Mouse (Mus musculus) layer of hippocampus, adult 2 months (tissue): Measurements from ENCODE around the gene Rere. TPM values are rescaled to one million over a fixed set of nuclear protein-coding genes. Genes with fewer than 3 reads are reported as not detected.
"Not testable (repeated sequence)": the region's sequence is repeated elsewhere in the genome, so short reads cannot be mapped to it uniquely, and the experiment has no call there.

ENCODE experiments used
- DNase-seq, 2 experiments: peaks; one replicate each; pipeline ENCODE4 v3.0.0; 2022; ENCODE audit warnings: low spot score in 2 of 2
- H3K27ac ChIP-seq: fragments of 200-600 bp; 2 replicates; pipeline ENCODE4 v1.8.1; 2022
- H3K4me3 ChIP-seq: fragments of 200-600 bp; 2 replicates; pipeline ENCODE4 v1.8.1; 2022; ENCODE audit warnings: mild to moderate bottlenecking
- CTCF ChIP-seq: fragments of 200-600 bp; conservative IDR thresholded peaks from 2 replicates; pipeline ENCODE4 v1.8.1; 2022; ENCODE audit warnings: antibody characterized with exemption, mild to moderate bottlenecking, moderate library complexity
- total RNA-seq, 2 experiments: library from RNA; stranded (reverse); gene quantifications; 2 replicates each; pipeline ENCODE4 v1.2.3; 2021

Gene Rere
- total RNA-seq, 2 experiments from 2014 or later = 144 to 153 TPM

- no peak for DNase-seq
- H3K4me3 ChIP-seq = no peak overlapping the region
- H3K27ac ChIP-seq = peak overlapping the region; percentile 65; the same call in 1 of the 2 replicates
- no peak; the same call in 1 of the 2 replicates for TF ChIP-seq CTCF
Observed at GRCm38 (mm10) chr4:150599119-150599992, 317.9 kb downstream of the Rere start.

- peak; percentile 22; the same call in 1 of the 2 replicates for TF ChIP-seq CTCF
- H3K27ac ChIP-seq = 0 out of 2 replicates have a peak overlapping the region, but pooled peaks have one; percentile 3
- not testable (repeated sequence) for DNase-seq, H3K4me3 ChIP-seq
Observed at GRCm38 (mm10) chr4:150600503-150600902, 319.1 kb downstream of the Rere start.

- H3K27ac ChIP-seq = peak overlapping the region; percentile 6; the same call in 1 of the 2 replicates
- no peak for TF ChIP-seq CTCF
- no peak for DNase-seq
- H3K4me3 ChIP-seq = no peak overlapping the region
Observed at GRCm38 (mm10) chr4:150601489-150601888, 320.0 kb downstream of the Rere start.

- no peak for TF ChIP-seq CTCF
- Histone ChIP-seq H3K27ac (peak overlapping the region; percentile 86; the same call in 1 of the 2 replicates), H3K4me3 (no peak overlapping the region)
- DNase-seq = no peak
Observed at GRCm38 (mm10) chr4:150603366-150604061, 322.1 kb downstream of the Rere start.

- no peak overlapping the region for H3K4me3 ChIP-seq
- no peak for TF ChIP-seq CTCF
- peak overlapping the region; percentile 86 for H3K27ac ChIP-seq
- no peak for DNase-seq
Observed at GRCm38 (mm10) chr4:150605804-150606203, 324.4 kb downstream of the Rere start.

- TF ChIP-seq CTCF = no peak
- H3K4me3 ChIP-seq = no peak overlapping the region
- peak in 1 of 2 experiments; percentile 34 for DNase-seq
Observed at GRCm38 (mm10) chr4:150606449-150607161, 325.2 kb downstream of the Rere start.

GRCm38 (mm10) chr4:150608670-150609069 is 327.2 kb downstream of the Rere start:
- no peak for TF ChIP-seq CTCF
- DNase-seq = no peak
- H3K27ac ChIP-seq = peak overlapping the region; percentile 8; the same call in 1 of the 2 replicates
- H3K4me3 ChIP-seq = no peak overlapping the region

More at GRCm38 (mm10) chr4:150606449-150607161, 325.2 kb downstream of the Rere start:
- H3K27ac ChIP-seq = peak overlapping the region; percentile 86

GRCm38 (mm10) chr4:150613715-150614114 is 332.3 kb downstream of the Rere start:
- TF ChIP-seq CTCF = no peak

GRCm38 (mm10) chr4:150615251-150616028 is 334.0 kb downstream of the Rere start:
- Histone ChIP-seq H3K27ac (peak overlapping the region; percentile 32), H3K4me3 (no peak overlapping the region)
- no peak for DNase-seq
- TF ChIP-seq CTCF = no peak

More at GRCm38 (mm10) chr4:150613715-150614114, 332.3 kb downstream of the Rere start:
- Histone ChIP-seq H3K4me3 (no peak overlapping the region), H3K27ac (no peak overlapping the region)
- no peak for DNase-seq

GRCm38 (mm10) chr4:150616029-150616420 is 334.6 kb downstream of the Rere start:
- no peak for DNase-seq
- Histone ChIP-seq H3K4me3 (no peak overlapping the region), H3K27ac (peak overlapping the region; percentile 32)
- no peak for TF ChIP-seq CTCF

- no peak overlapping the region for H3K27ac ChIP-seq
- DNase-seq = no peak
- H3K4me3 ChIP-seq = no peak overlapping the region
- TF ChIP-seq CTCF = no peak
Observed at GRCm38 (mm10) chr4:150616841-150617240, 335.4 kb downstream of the Rere start.

- Histone ChIP-seq H3K27ac (peak overlapping the region; percentile 71), H3K4me3 (no peak overlapping the region)
- no peak for DNase-seq
- TF ChIP-seq CTCF = no peak
Observed at GRCm38 (mm10) chr4:150619011-150619410, 337.6 kb downstream of the Rere start.
